Mouse (Mus musculus) intestine, embryonic 16.5 days (tissue): ENCODE measurements at regions not wholly inside any gene's neighbourhood (a gene's known extent, or its start where the extent isn't known, plus 50 kb on each side); places are given as distances from the start of the nearest gene placed in this dataset.

ENCODE experiments used
- ATAC-seq: fragments of 200-750 bp; cut with Nextera tagmentation; 2 replicates; pipeline ENCODE4 v1.8.0; 2017; ENCODE audit warnings: moderate TSS enrichment, moderate library complexity
- H3K27ac ChIP-seq: fragments of 300-500 bp; sonication (generic); 2 replicates; pipeline ENCODE4 v1.5.1; 2014; ENCODE audit warnings: mild to moderate bottlenecking, low read length
- H3K27me3 ChIP-seq: fragments of 300-500 bp; sonication (generic); replicated peaks from 2 replicates; pipeline ENCODE4 v1.6.1; 2014; ENCODE audit warnings: low read length, control low read depth, mixed read lengths; ENCODE audit not compliant: control insufficient read depth, insufficient read depth
- H3K36me3 ChIP-seq: fragments of 300-500 bp; sonication (generic); 2 replicates; pipeline ENCODE4 v1.6.1; 2014; ENCODE audit warnings: low read length, control low read depth; ENCODE audit not compliant: control insufficient read depth, insufficient read depth
- H3K4me1 ChIP-seq: fragments of 300-500 bp; sonication (generic); 2 replicates; pipeline ENCODE4 v1.6.1; 2014; ENCODE audit warnings: low read length, control low read depth, mixed read lengths; ENCODE audit not compliant: control insufficient read depth, insufficient read depth
- H3K4me2 ChIP-seq: fragments of 300-500 bp; sonication (generic); 2 replicates; pipeline ENCODE4 v1.6.1; 2014; ENCODE audit warnings: low read depth, low read length, control low read depth
- H3K4me3 ChIP-seq: fragments of 300-500 bp; sonication (generic); 2 replicates; pipeline ENCODE4 v1.5.1; 2014; ENCODE audit warnings: mild to moderate bottlenecking, low read length
- H3K9ac ChIP-seq: fragments of 300-500 bp; sonication (generic); 2 replicates; pipeline ENCODE4 v1.6.1; 2014; ENCODE audit warnings: low read depth, low read length
- H3K9me3 ChIP-seq: fragments of 300-500 bp; sonication (generic); 2 replicates; pipeline ENCODE4 v1.6.1; 2016; ENCODE audit warnings: low read length, control low read depth; ENCODE audit not compliant: control insufficient read depth
- WGBS: fragments of 180-500 bp; shearing (Covaris S2); extraction: QIAGEN DNeasy Blood & Tissue Kit; methylation state at CpG from one replicate; pipeline ENCODE4 v1.1.7; 2014; 5-methylcytosine and 5-hydroxymethylcytosine counted together

GRCm38 (mm10) chr13:110769210-110769609 is 374.4 kb downstream of the Plk2 start:
- Histone ChIP-seq H3K9ac (no peak overlapping the region), H3K4me1 (no peaks in the 10 kb centered on the region), H3K9me3 (no peaks in the 10 kb centered on the region), H3K27ac (no peak overlapping the region), H3K4me2 (no peak overlapping the region), H3K27me3 (no peaks in the 10 kb centered on the region), H3K36me3 (no peaks in the 10 kb centered on the region), H3K4me3 (no peak overlapping the region)
- ATAC-seq = peak; percentile 83

GRCm38 (mm10) chr13:110775251-110775650 is 380.4 kb downstream of the Plk2 start:
- H3K4me1 ChIP-seq = no peaks in the 10 kb centered on the region
- no peak overlapping the region for H3K4me3 ChIP-seq
- no peaks in the 10 kb centered on the region for H3K9me3 ChIP-seq
- no peak overlapping the region for H3K27ac ChIP-seq
- no peak overlapping the region for H3K9ac ChIP-seq
- no peak overlapping the region for H3K4me2 ChIP-seq
- no peaks in the 10 kb centered on the region for H3K27me3 ChIP-seq
- H3K36me3 ChIP-seq = no peaks in the 10 kb centered on the region
- no peak for ATAC-seq

GRCm38 (mm10) chr13:110784162-110784785 is 389.4 kb downstream of the Plk2 start:
- 65% methylated on average over 12 of the region's 12 CpGs for WGBS

GRCm38 (mm10) chr13:110784822-110785221 is 390.0 kb downstream of the Plk2 start:
- peak; percentile 71 for ATAC-seq
- Histone ChIP-seq H3K9me3 (no peaks in the 10 kb centered on the region), H3K36me3 (no peaks in the 10 kb centered on the region), H3K4me3 (no peak overlapping the region), H3K4me2 (no peak overlapping the region), H3K9ac (no peak overlapping the region), H3K4me1 (no peaks in the 10 kb centered on the region), H3K27me3 (no peaks in the 10 kb centered on the region), H3K27ac (no peak overlapping the region)
- WGBS = 70% methylated on average over 5 of the region's 5 CpGs

More at GRCm38 (mm10) chr13:110784162-110784785, 389.4 kb downstream of the Plk2 start:
- H3K27me3 ChIP-seq = no peaks in the 10 kb centered on the region
- no peak for ATAC-seq
- H3K36me3 ChIP-seq = no peaks in the 10 kb centered on the region
- no peak overlapping the region for H3K4me2 ChIP-seq
- H3K4me1 ChIP-seq = no peaks in the 10 kb centered on the region
- H3K4me3 ChIP-seq = no peak overlapping the region
- H3K9ac ChIP-seq = no peak overlapping the region
- no peaks in the 10 kb centered on the region for H3K9me3 ChIP-seq
- H3K27ac ChIP-seq = no peak overlapping the region

GRCm38 (mm10) chr13:110798313-110798712 is 403.5 kb downstream of the Plk2 start:
- no peak overlapping the region for H3K4me2 ChIP-seq
- 58% methylated on average over 7 of the region's 7 CpGs for WGBS
- ATAC-seq = no peak
- H3K4me3 ChIP-seq = no peak overlapping the region
- no peaks in the 10 kb centered on the region for H3K27me3 ChIP-seq
- H3K4me1 ChIP-seq = no peaks in the 10 kb centered on the region
- no peaks in the 10 kb centered on the region for H3K36me3 ChIP-seq
- H3K27ac ChIP-seq = no peak overlapping the region
- no peaks in the 10 kb centered on the region for H3K9me3 ChIP-seq
- no peak overlapping the region for H3K9ac ChIP-seq

- H3K4me1 ChIP-seq = no peaks in the 10 kb centered on the region
- H3K4me2 ChIP-seq = no peak overlapping the region
- peak; percentile 62; the same call in 1 of the 2 replicates for ATAC-seq
- H3K9me3 ChIP-seq = no peaks in the 10 kb centered on the region
- H3K36me3 ChIP-seq = no peaks in the 10 kb centered on the region
- WGBS = 61% methylated on average over 6 of the region's 6 CpGs
- no peak overlapping the region for H3K27ac ChIP-seq
- H3K27me3 ChIP-seq = no peaks in the 10 kb centered on the region
- no peak overlapping the region for H3K9ac ChIP-seq
- H3K4me3 ChIP-seq = no peak overlapping the region
Observed at GRCm38 (mm10) chr13:110802841-110803240, 408.0 kb downstream of the Plk2 start.

- no peak overlapping the region for H3K9ac ChIP-seq
- no peak overlapping the region for H3K27ac ChIP-seq
- H3K4me1 ChIP-seq = no peaks in the 10 kb centered on the region
- no peaks in the 10 kb centered on the region for H3K36me3 ChIP-seq
- no peak for ATAC-seq
- no peaks in the 10 kb centered on the region for H3K9me3 ChIP-seq
- 49% methylated on average over 6 of the region's 6 CpGs for WGBS
- H3K4me2 ChIP-seq = no peak overlapping the region
- H3K27me3 ChIP-seq = no peaks in the 10 kb centered on the region
- H3K4me3 ChIP-seq = no peak overlapping the region
Observed at GRCm38 (mm10) chr13:110812401-110812800, 417.6 kb downstream of the Plk2 start.

GRCm38 (mm10) chr13:110814066-110814465 is 419.2 kb downstream of the Plk2 start:
- H3K27me3 ChIP-seq = no peaks in the 10 kb centered on the region
- 79% methylated on average over 1 of the region's 1 CpGs for WGBS
- H3K4me2 ChIP-seq = no peak overlapping the region
- H3K4me3 ChIP-seq = no peak overlapping the region
- H3K27ac ChIP-seq = no peak overlapping the region
- H3K36me3 ChIP-seq = no peaks in the 10 kb centered on the region
- H3K4me1 ChIP-seq = no peaks in the 10 kb centered on the region
- H3K9ac ChIP-seq = no peak overlapping the region
- no peak for ATAC-seq
- H3K9me3 ChIP-seq = no peaks in the 10 kb centered on the region

GRCm38 (mm10) chr13:110819301-110819862 is 424.5 kb downstream of the Plk2 start:
- Histone ChIP-seq H3K36me3 (no peaks in the 10 kb centered on the region), H3K4me3 (no peak overlapping the region), H3K9me3 (no peaks in the 10 kb centered on the region), H3K27me3 (no peaks in the 10 kb centered on the region), H3K9ac (no peak overlapping the region), H3K4me1 (no peaks in the 10 kb centered on the region), H3K4me2 (no peak overlapping the region), H3K27ac (no peak overlapping the region)
- WGBS = 61% methylated on average over 2 of the region's 2 CpGs
- ATAC-seq = no peak

- Histone ChIP-seq H3K36me3 (no peaks in the 10 kb centered on the region), H3K9me3 (no peaks in the 10 kb centered on the region), H3K27ac (no peak overlapping the region), H3K4me1 (no peaks in the 10 kb centered on the region), H3K4me2 (no peak overlapping the region), H3K4me3 (no peak overlapping the region), H3K9ac (no peak overlapping the region), H3K27me3 (no peaks in the 10 kb centered on the region)
- ATAC-seq = no peak
- WGBS = 81% methylated on average over 9 of the region's 9 CpGs
Observed at GRCm38 (mm10) chr13:110824878-110825277, 429.9 kb upstream of the Actbl2 start.
